Mouse (Mus musculus) stomach, embryonic 16.5 days (tissue): ENCODE data around the gene Serpina3a. TPM values are rescaled to one million over a fixed set of nuclear protein-coding genes. Genes with fewer than 3 reads are reported as not detected.

Source experiments
- ATAC-seq: fragments of 200-750 bp; cut with Nextera tagmentation; 2 replicates; pipeline ENCODE4 v1.8.0; 2017; ENCODE audit warnings: moderate number of reproducible peaks, moderate TSS enrichment; ENCODE audit not compliant: insufficient read depth, low FRiP score
- H3K27ac ChIP-seq: fragments of 300-500 bp; sonication (generic); 2 replicates; pipeline ENCODE4 v1.5.1; 2014; ENCODE audit warnings: low read length
- H3K27me3 ChIP-seq: fragments of 300-500 bp; sonication (generic); 2 replicates; pipeline ENCODE4 v1.6.1; 2014; ENCODE audit warnings: low read length, control low read depth, mixed read lengths; ENCODE audit not compliant: control insufficient read depth, insufficient read depth
- H3K36me3 ChIP-seq: fragments of 300-500 bp; sonication (generic); 2 replicates; pipeline ENCODE4 v1.6.1; 2014; ENCODE audit warnings: low read length; ENCODE audit not compliant: control insufficient read depth, insufficient read depth
- H3K4me1 ChIP-seq: fragments of 300-500 bp; sonication (generic); 2 replicates; pipeline ENCODE4 v1.6.1; 2014; ENCODE audit warnings: low read length, control low read depth, mixed read lengths; ENCODE audit not compliant: control insufficient read depth, insufficient read depth
- H3K4me2 ChIP-seq: fragments of 300-500 bp; sonication (generic); 2 replicates; pipeline ENCODE4 v1.6.1; 2014; ENCODE audit warnings: low read depth, low read length, mixed read lengths
- H3K4me3 ChIP-seq: fragments of 300-500 bp; sonication (generic); replicated peaks from 2 replicates; pipeline ENCODE4 v1.5.1; 2014; ENCODE audit warnings: mild to moderate bottlenecking, low read length
- H3K9ac ChIP-seq: fragments of 300-500 bp; sonication (generic); 2 replicates; pipeline ENCODE4 v1.6.1; 2014; ENCODE audit warnings: low read length
- H3K9me3 ChIP-seq: fragments of 300-500 bp; sonication (generic); replicated peaks from 2 replicates; pipeline ENCODE4 v1.6.1; 2016; ENCODE audit warnings: low read length, control low read depth; ENCODE audit not compliant: control insufficient read depth
- WGBS: fragments of 180-500 bp; shearing (Covaris S2); extraction: QIAGEN DNeasy Blood & Tissue Kit; methylation state at CpG from one replicate; pipeline ENCODE4 v1.1.7; 2014; 5-methylcytosine and 5-hydroxymethylcytosine counted together
- polyA plus RNA-seq: library from polyadenylated mRNA; unstranded; fragments of >200 nt; fragmentation: Nextera tagmentation; extraction: Ambion mirVana; gene quantifications from 2 replicates; pipeline ENCODE4 v1.2.1, GENCODE M21; 2015

The Serpina3a gene
- polyA plus RNA-seq, 1 experiment from 2014 or later, result not detected

DNA sequence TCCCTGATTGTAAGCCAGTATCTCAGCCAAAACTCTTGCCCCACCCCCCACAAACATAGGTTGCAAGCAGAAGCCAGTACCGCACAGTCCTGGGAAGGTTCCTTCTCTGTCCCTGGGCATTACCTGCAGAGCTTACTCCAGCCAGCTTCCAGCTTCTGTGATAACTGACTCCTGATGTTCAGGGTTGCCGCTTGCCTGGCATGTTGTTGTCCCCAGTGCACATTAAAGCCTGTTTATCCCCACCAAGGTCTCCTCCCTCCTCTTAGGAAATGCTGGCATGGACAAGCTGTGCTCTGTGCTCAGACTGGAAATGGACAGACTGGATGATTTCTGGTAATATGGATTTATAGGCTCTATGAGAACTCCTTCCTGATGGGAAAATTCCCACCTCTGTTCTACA is 41.1 kb downstream of the Serpina3a start, which contains the start of gene Serpina3c:
TSS of gene Serpina3c (minus strand) at position 215 of the 400 bp plus-strand sequence.
- WGBS, result 90% methylated on average over 2 of the region's 2 CpGs
- Histone ChIP-seq H3K4me1 (no peaks in the 10 kb centered on the region), H3K9ac (no peak within 1 kb of the TSS), H3K9me3 (no peaks in the 10 kb centered on the region), H3K27ac (no peak within 1 kb of the TSS), H3K36me3 (no peaks in the 10 kb centered on the region), H3K4me2 (no peak within 1 kb of the TSS), H3K4me3 (no peak within 1 kb of the TSS), H3K27me3 (no peaks in the 10 kb centered on the region)
- ATAC-seq, result no peak

Other genes with a start within 250 kb of the Serpina3a start
- 29.1 and 33.5 TPM in 2 replicates for gene Serpina1a, start 249.2 kb upstream of the Serpina3a start, polyA plus RNA-seq
- 16.1 and 22.8 TPM in 2 replicates for gene Serpina1c, start 207.8 kb upstream of the Serpina3a start, polyA plus RNA-seq
- gene Serpina1e, start 153.7 kb upstream of the Serpina3a start, polyA plus RNA-seq, result 12.6 and 17.0 TPM in 2 replicates
- 0.49 and 0.62 TPM in 2 replicates for gene Serpina11, start 122.8 kb upstream of the Serpina3a start, polyA plus RNA-seq
- 0.05 TPM in 1 of 2 replicates, not detected in the other for gene Serpina9, start 99.0 kb upstream of the Serpina3a start, polyA plus RNA-seq
- not detected in 2 replicates for gene Serpina12, start 68.3 kb upstream of the Serpina3a start, polyA plus RNA-seq
- not detected in 2 replicates for gene Serpina5, start 11.6 kb upstream of the Serpina3a start, polyA plus RNA-seq
- not detected in 2 replicates for gene Serpina3b, start 15.3 kb downstream of the Serpina3a start, polyA plus RNA-seq
- not detected in 2 replicates for gene Serpina3c, start 41.1 kb downstream of the Serpina3a start, polyA plus RNA-seq
- gene Serpina3f, start 101.8 kb downstream of the Serpina3a start, polyA plus RNA-seq, result 0.15 TPM in 1 of 2 replicates, not detected in the other
- 1.7 and 2.0 TPM in 2 replicates for gene Serpina3g, start 123.5 kb downstream of the Serpina3a start, polyA plus RNA-seq
- 0.13 TPM in 1 of 2 replicates, not detected in the other for gene Serpina3i, start 150.4 kb downstream of the Serpina3a start, polyA plus RNA-seq
- not detected in 2 replicates for gene Serpina3j, start 201.8 kb downstream of the Serpina3a start, polyA plus RNA-seq
- gene Serpina3k, start 225.8 kb downstream of the Serpina3a start, polyA plus RNA-seq, result not detected in 2 replicates
- not detected in 2 replicates for gene Serpina3m, start 225.8 kb downstream of the Serpina3a start, polyA plus RNA-seq